Mouse (Mus musculus) embryonic facial prominence, embryonic 15.5 days (tissue): ENCODE results near the gene Epha2. TPM values are rescaled to one million over a fixed set of nuclear protein-coding genes. Genes with fewer than 3 reads are reported as not detected.

Experiments used
- ATAC-seq: fragments of 200-750 bp; cut with Nextera tagmentation; 2 replicates; pipeline ENCODE4 v1.8.0; 2017; ENCODE audit warnings: low read depth, moderate TSS enrichment; ENCODE audit not compliant: insufficient number of reproducible peaks, low FRiP score, low TSS enrichment
- H3K27ac ChIP-seq: fragments of 300-500 bp; sonication (generic); replicated peaks from 2 replicates; pipeline ENCODE4 v1.5.1; 2015; ENCODE audit warnings: mild to moderate bottlenecking, inconsistent platforms
- H3K27me3 ChIP-seq: fragments of 300-500 bp; sonication (generic); 2 replicates; pipeline ENCODE4 v1.6.1; 2015; ENCODE audit warnings: inconsistent platforms
- H3K36me3 ChIP-seq: fragments of 300-500 bp; sonication (generic); 2 replicates; pipeline ENCODE4 v1.6.1; 2015; ENCODE audit warnings: mild to moderate bottlenecking, inconsistent platforms
- H3K4me1 ChIP-seq: fragments of 300-500 bp; sonication (generic); 2 replicates; pipeline ENCODE4 v1.6.1; 2015; ENCODE audit warnings: inconsistent platforms
- H3K4me2 ChIP-seq: fragments of 300-500 bp; sonication (generic); replicated peaks from 2 replicates; pipeline ENCODE4 v1.6.1; 2015; ENCODE audit warnings: mild to moderate bottlenecking, inconsistent platforms
- H3K4me3 ChIP-seq: fragments of 300-500 bp; sonication (generic); replicated peaks from 2 replicates; pipeline ENCODE4 v1.5.1; 2015; ENCODE audit warnings: mild to moderate bottlenecking, inconsistent platforms
- H3K9ac ChIP-seq: fragments of 300-500 bp; sonication (generic); 2 replicates; pipeline ENCODE4 v1.6.1; 2015; ENCODE audit warnings: inconsistent platforms
- H3K9me3 ChIP-seq: fragments of 300-500 bp; sonication (generic); replicated peaks from 2 replicates; pipeline ENCODE4 v1.6.1; 2016; ENCODE audit warnings: inconsistent platforms
- WGBS: fragments of 180-500 bp; shearing (Covaris S2); methylation state at CpG from one replicate; pipeline ENCODE4 v1.1.7; 2015; 5-methylcytosine and 5-hydroxymethylcytosine counted together
- polyA plus RNA-seq: library from polyadenylated mRNA; unstranded; fragments of >200 nt; fragmentation: Nextera tagmentation; extraction: Ambion mirVana; gene quantifications from 2 replicates; pipeline ENCODE4 v1.2.1, GENCODE M21; 2015

The Epha2 gene
- polyA plus RNA-seq, 1 experiment from 2014 or later, result 7.4 TPM

DNA sequence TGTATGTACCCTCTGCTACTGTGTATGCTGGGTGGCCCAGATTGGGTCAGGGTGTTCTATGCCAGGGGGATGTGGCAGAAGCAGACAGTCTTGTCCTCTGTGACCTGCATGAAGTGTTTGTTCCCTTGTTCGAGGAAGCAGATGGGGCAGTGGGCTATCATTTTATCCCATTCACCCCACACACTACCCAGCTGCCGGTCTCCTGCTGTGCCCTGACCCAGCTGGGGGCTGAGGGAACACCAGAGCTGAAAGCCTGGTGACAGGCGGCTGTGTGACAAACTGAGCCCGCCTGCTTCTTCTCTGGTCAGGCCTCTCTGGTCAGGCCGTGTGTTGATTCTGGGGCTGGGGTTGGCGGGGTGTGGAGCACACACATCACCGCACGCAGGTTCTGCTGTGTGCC lies 5.0 kb downstream of the Epha2 start:
- no peak overlapping the region for H3K4me3 ChIP-seq
- H3K36me3 ChIP-seq, result no peaks in the 10 kb centered on the region
- peaks cover 13% of the 10 kb centered on the region for H3K27me3 ChIP-seq
- 47% methylated on average over 8 of the region's 8 CpGs for WGBS
- H3K27ac ChIP-seq, result no peak overlapping the region
- H3K9ac ChIP-seq, result no peak overlapping the region
- no peaks in the 10 kb centered on the region for H3K9me3 ChIP-seq
- H3K4me2 ChIP-seq, result no peak overlapping the region
- ATAC-seq, result no peak
- peaks cover 48% of the 10 kb centered on the region for H3K4me1 ChIP-seq

DNA sequence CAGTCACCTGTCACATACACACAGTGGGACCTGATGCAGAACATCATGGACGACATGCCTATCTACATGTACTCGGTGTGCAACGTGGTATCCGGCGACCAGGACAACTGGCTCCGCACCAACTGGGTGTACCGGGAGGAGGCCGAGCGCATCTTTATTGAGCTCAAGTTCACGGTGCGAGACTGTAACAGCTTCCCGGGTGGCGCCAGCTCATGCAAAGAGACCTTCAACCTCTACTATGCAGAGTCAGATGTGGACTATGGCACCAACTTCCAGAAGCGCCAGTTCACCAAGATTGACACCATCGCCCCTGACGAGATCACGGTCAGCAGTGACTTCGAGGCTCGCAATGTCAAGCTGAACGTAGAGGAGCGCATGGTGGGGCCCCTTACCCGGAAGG lies 7.3 kb downstream of the Epha2 start:
- H3K9ac ChIP-seq, result no peak overlapping the region
- no peak overlapping the region for H3K27ac ChIP-seq
- no peak for ATAC-seq
- H3K4me2 ChIP-seq, result no peak overlapping the region
- peaks cover 53% of the 10 kb centered on the region for H3K4me1 ChIP-seq
- no peaks in the 10 kb centered on the region for H3K36me3 ChIP-seq
- no peak overlapping the region for H3K4me3 ChIP-seq
- no peaks in the 10 kb centered on the region for H3K9me3 ChIP-seq
- 95% methylated on average over 22 of the region's 22 CpGs for WGBS
- H3K27me3 ChIP-seq, result no peaks in the 10 kb centered on the region; the same call in 1 of the 2 replicates

DNA sequence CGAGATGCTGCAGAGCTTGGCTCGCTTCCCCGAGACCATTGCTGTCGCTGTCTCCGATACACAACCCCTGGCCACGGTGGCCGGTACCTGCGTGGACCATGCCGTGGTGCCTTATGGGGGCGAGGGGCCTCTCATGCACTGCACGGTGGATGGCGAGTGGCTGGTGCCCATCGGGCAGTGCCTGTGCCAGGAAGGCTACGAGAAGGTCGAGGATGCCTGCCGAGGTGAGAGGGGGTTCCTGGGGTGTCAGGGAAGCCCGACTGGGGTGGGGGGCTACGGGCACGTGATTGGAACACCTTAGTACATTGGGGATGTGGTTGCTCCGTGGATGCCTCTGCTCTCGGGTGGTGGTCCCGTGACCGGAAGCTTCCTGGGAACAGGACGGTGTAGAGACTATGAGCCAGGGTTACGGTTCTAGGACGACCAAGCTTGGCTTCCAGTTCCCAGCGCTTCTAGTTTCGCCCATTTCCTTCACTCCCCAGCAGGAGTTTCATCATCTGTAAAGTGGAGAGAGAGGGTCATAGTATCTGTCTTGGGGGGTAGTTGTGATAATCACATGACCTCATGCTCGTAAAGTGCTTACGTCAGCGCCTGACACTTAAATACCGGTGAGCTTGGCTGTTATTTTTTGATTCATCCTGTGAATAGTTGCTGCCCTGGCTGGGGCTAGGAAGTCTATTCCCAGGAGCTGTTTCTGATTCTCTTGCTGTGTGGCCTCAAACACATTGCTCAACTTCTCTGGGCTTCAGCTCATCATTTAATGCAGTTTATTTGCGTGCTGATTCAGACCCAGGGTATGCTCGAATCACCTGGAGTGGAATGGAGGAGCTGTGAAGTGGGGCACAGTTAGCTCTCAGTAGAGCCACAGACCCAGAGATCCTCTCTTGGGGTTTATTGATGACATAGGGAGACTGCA lies 8.1 kb downstream of the Epha2 start:
- Histone ChIP-seq H3K4me3 (no peak overlapping the region), H3K27me3 (no peaks in the 10 kb centered on the region), H3K9ac (no peak overlapping the region), H3K36me3 (no peaks in the 10 kb centered on the region), H3K27ac (no peak overlapping the region), H3K4me1 (peaks cover 53% of the 10 kb centered on the region), H3K4me2 (no peak overlapping the region), H3K9me3 (no peaks in the 10 kb centered on the region)
- WGBS, result 91% methylated on average over 34 of the region's 34 CpGs
- ATAC-seq, result no peak

DNA sequence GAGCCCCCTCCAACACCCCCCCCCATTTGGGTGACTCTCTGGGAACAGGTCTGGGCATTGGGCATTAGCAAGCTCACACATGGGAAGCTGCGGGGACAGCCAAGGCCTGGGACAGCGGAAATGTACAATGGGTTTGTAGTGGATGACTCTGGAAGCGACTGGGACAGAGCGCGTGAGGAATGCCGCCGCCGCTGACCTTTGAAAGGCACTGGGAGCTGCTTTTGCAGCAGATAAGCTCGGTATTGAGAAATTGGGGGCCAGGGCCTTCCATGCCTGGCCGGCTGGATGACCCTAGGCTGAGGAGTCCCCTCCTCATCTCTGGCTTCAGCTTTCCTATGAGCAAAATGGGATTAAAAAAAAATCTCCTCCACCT lies 8.7 kb downstream of the Epha2 start:
- H3K4me2 ChIP-seq, result no peak overlapping the region
- no peak overlapping the region for H3K4me3 ChIP-seq
- H3K9me3 ChIP-seq, result no peaks in the 10 kb centered on the region
- 49% methylated on average over 10 of the region's 10 CpGs for whole genome bisulfite sequencing
- peak overlapping the region; percentile 51; the same call in 1 of the 2 replicates for H3K27ac ChIP-seq
- H3K27me3 ChIP-seq, result no peaks in the 10 kb centered on the region
- ATAC-seq, result no peak
- no peaks in the 10 kb centered on the region for H3K36me3 ChIP-seq
- H3K4me1 ChIP-seq, result peaks cover 58% of the 10 kb centered on the region
- no peak overlapping the region for H3K9ac ChIP-seq

DNA sequence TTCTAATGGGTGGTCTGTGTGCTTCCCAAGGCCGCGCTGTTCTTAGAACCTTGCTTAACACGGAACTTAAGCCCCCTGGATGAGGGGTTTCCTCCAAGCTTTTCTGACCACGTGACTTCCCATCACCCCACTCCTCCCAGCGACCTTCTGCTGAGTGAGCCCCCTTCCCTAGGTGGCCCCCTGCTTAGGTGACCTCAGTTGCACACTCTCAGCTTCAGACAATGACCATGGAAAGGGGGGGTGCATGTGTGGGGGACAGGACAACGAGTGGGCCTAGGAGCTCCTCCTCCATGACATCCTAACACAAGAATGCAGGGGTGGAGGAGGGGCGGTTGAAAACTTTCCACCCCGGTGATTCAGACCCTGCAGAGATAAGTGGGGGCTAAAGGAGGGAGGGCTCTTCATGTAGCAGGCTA lies 9.2 kb downstream of the Epha2 start:
- no peak overlapping the region for H3K4me3 ChIP-seq
- no peaks in the 10 kb centered on the region for H3K9me3 ChIP-seq
- ATAC-seq, result 0 out of 2 replicates have a peak, but pooled peaks have one; percentile 45
- no peaks in the 10 kb centered on the region for H3K36me3 ChIP-seq
- H3K4me2 ChIP-seq, result no peak overlapping the region
- H3K27ac ChIP-seq, result peak overlapping the region; percentile 51
- no peak overlapping the region for H3K9ac ChIP-seq
- peaks cover 55% of the 10 kb centered on the region for H3K4me1 ChIP-seq
- WGBS, result 15% methylated on average over 8 of the region's 8 CpGs
- H3K27me3 ChIP-seq, result no peaks in the 10 kb centered on the region

DNA sequence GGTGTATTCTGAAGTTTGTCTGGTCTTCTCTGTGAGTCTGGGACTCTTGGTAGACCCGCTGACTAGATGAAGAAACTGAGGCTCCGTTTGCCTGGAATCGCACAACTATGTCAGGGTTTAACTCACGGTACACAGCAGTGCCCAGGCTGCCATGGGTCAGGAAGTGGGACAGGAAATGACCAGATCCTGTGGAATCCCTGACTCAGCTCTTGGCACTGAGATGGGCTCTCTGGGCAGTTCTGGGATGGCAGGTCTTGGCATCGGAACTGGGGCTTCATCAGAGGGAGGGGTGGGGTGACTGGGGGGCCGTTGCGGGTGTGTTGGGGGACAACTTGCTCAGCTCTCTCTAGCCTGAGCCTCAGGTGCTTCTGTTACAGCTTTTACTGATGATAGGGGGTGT lies 10.0 kb downstream of the Epha2 start:
- no peak overlapping the region for H3K4me2 ChIP-seq
- H3K27me3 ChIP-seq, result no peaks in the 10 kb centered on the region
- ATAC-seq, result no peak
- H3K27ac ChIP-seq, result peak overlapping the region; percentile 44
- WGBS, result 52% methylated on average over 7 of the region's 7 CpGs
- H3K9me3 ChIP-seq, result no peaks in the 10 kb centered on the region
- no peak overlapping the region for H3K4me3 ChIP-seq
- peaks cover 55% of the 10 kb centered on the region for H3K4me1 ChIP-seq
- H3K9ac ChIP-seq, result no peak overlapping the region
- no peaks in the 10 kb centered on the region for H3K36me3 ChIP-seq

DNA sequence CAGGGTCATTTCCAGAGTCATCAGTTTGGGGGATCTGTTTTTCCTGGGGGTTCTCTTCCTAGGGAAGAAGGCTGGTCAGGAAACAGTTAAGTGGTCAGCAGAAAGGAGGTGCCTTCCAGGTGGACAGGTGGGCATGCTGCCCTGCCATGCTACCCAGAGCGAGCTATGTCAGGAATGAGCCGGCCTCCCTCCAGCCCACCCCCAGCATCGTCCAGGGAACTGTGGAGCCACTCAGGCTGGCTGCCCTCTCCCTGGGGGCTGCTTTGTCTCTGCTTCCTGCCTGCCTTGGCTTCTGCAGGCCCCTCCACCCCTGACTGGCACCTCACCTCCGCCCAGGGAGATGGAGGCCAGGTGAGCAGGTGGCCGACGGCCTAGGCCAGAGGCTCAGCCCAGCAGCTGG lies 10.5 kb downstream of the Epha2 start:
- Histone ChIP-seq H3K9me3 (no peaks in the 10 kb centered on the region), H3K27me3 (no peaks in the 10 kb centered on the region), H3K27ac (0 out of 2 replicates have a peak overlapping the region, but pooled peaks have one; percentile 34), H3K4me2 (0 out of 2 replicates have a peak overlapping the region, but pooled peaks have one; percentile 1), H3K36me3 (no peaks in the 10 kb centered on the region), H3K4me3 (no peak overlapping the region), H3K4me1 (peaks cover 55% of the 10 kb centered on the region), H3K9ac (no peak overlapping the region)
- ATAC-seq, result no peak
- WGBS, result 51% methylated on average over 6 of the region's 6 CpGs

DNA sequence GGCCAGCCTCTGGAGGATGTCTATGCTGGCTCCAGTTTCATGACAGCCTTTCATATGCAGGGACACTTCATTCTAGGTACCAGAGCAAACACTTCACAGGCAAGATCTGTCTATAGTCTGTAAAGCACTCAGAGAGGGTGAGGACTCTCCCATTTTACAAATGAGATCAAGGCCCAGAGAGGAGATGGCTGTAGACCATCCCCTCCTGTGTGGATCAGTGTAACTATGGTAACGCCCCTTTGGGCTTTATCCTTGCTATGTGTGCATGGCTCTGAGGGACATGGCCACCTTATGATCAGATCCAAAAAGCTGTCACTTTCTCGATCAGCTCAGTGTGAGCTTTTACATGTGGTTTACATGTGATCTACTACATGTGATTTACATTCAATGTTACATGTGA lies 10.9 kb downstream of the Epha2 start:
- no peaks in the 10 kb centered on the region for H3K27me3 ChIP-seq
- 71% methylated on average over 2 of the region's 2 CpGs for WGBS
- H3K4me3 ChIP-seq, result no peak overlapping the region
- H3K27ac ChIP-seq, result 0 out of 2 replicates have a peak overlapping the region, but pooled peaks have one; percentile 34
- H3K36me3 ChIP-seq, result no peaks in the 10 kb centered on the region
- no peak overlapping the region for H3K9ac ChIP-seq
- H3K4me2 ChIP-seq, result 0 out of 2 replicates have a peak overlapping the region, but pooled peaks have one; percentile 1
- peaks cover 55% of the 10 kb centered on the region for H3K4me1 ChIP-seq
- no peaks in the 10 kb centered on the region for H3K9me3 ChIP-seq
- ATAC-seq, result no peak

DNA sequence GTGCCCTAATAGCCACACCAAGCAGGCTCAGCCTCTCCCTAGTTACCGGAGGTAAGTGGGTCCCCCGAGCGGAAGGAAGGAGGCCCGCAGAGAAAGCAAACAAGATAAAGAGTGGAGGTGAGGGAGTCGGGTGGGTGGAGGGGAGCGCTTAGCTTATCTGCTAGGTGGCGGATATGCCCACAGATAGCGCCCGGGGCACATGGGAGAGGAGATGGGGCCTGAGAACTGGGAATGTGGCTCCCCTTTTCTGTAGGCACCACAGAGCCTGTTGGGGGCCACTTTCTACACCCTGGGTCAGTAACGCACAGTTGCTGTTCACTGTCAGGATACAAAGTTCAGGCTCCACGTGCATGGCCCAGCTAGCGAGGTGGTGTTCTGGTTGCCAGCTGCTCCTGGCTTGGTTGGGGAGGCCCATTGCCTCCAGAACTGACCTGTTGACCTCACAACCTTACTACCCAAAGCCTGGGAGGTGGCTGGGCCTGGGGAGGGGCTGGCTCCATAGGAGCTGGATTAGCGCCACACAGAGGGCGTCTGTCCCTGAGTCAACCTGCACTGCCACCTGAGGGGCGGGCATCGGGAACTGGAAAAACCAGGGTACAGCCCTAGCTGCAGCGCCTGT lies 11.6 kb downstream of the Epha2 start:
- H3K9me3 ChIP-seq, result no peaks in the 10 kb centered on the region
- no peaks in the 10 kb centered on the region for H3K36me3 ChIP-seq
- H3K9ac ChIP-seq, result no peak overlapping the region
- H3K27me3 ChIP-seq, result no peaks in the 10 kb centered on the region
- ATAC-seq, result no peak
- 78% methylated on average over 17 of the region's 17 CpGs for WGBS
- H3K4me3 ChIP-seq, result no peak overlapping the region
- no peak overlapping the region for H3K4me2 ChIP-seq
- peaks cover 55% of the 10 kb centered on the region for H3K4me1 ChIP-seq
- H3K27ac ChIP-seq, result peak overlapping the region; percentile 2; the same call in 1 of the 2 replicates

DNA sequence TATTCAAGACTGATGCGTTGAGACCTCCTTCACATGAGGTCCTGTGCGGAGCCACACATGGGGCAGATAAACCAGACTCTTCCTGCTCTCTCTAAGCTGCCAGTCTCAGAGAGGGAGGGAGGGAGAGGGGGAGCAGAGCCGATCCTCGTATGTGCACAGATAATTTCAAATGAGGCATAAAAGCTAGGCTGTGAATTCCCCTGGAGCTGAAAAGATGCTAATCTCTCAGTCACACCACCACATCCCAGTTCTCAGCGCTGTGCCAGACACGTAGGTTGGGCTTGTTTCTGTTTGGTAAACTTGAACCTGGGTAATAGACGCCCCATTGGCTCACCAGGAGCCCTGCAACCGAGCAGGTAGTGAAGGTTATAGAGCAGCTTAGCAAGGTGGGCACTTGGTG lies 12.4 kb downstream of the Epha2 start:
- Histone ChIP-seq H3K9me3 (no peaks in the 10 kb centered on the region), H3K27ac (0 out of 2 replicates have a peak overlapping the region, but pooled peaks have one; percentile 2), H3K4me1 (peaks cover 55% of the 10 kb centered on the region), H3K9ac (no peak overlapping the region), H3K4me2 (0 out of 2 replicates have a peak overlapping the region, but pooled peaks have one; percentile 2), H3K4me3 (no peak overlapping the region), H3K36me3 (peaks cover 2% of the 10 kb centered on the region; the same call in 1 of the 2 replicates), H3K27me3 (no peaks in the 10 kb centered on the region)
- no peak for ATAC-seq
- WGBS, result 43% methylated on average over 8 of the region's 8 CpGs

DNA sequence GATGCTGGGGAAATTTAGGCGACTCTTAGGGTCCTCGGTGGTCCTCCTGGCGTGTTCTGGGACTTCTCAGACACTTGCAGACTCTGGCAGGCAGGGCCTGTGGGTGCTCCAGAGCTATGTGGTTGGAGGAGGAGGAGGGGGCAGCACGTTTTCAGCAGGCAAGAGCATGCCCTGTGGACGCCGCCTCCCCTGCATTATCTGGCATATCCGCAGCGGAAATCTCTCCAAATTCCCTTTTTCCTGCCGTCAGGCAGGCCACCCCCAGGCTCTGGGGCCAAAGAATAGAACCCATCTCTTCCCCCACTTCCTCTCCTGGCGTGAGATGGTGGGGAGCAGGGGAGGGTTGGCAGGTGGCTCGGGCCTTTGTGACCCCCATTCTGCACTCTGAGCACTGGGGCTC lies 12.9 kb downstream of the Epha2 start:
- ATAC-seq, result no peak
- no peaks in the 10 kb centered on the region for H3K27me3 ChIP-seq
- 0 out of 2 replicates have a peak overlapping the region, but pooled peaks have one; percentile 2 for H3K27ac ChIP-seq
- 39% methylated on average over 11 of the region's 11 CpGs for WGBS
- peaks cover 5% of the 10 kb centered on the region; the same call in 1 of the 2 replicates for H3K36me3 ChIP-seq
- no peak overlapping the region for H3K4me3 ChIP-seq
- no peaks in the 10 kb centered on the region for H3K9me3 ChIP-seq
- H3K9ac ChIP-seq, result no peak overlapping the region
- H3K4me1 ChIP-seq, result peaks cover 55% of the 10 kb centered on the region
- peak overlapping the region; percentile 2; the same call in 1 of the 2 replicates for H3K4me2 ChIP-seq
